Mouse (Mus musculus): ENCODE results near the gene Grin2a. TPM values are rescaled to one million over a fixed set of nuclear protein-coding genes. Genes with fewer than 3 reads are reported as not detected.

Gene Grin2a
- polyA plus RNA-seq, 1 experiment, result 4.2 TPM

- Histone ChIP-seq H3K36me3 (ENCODE audit: control insufficient read depth, insufficient read depth, low read length) (no peaks in the 10 kb centered on the region), H3K4me1 (ENCODE audit: control insufficient read depth, insufficient read depth, insufficient read length, low read length) (no peaks in the 10 kb centered on the region), H3K4me3 (ENCODE audit: low read depth, low read length) (no peak overlapping the region), H3K27me3 (ENCODE audit: control insufficient read depth, insufficient read depth, low read length) (no peaks in the 10 kb centered on the region), H3K27ac (ENCODE audit: insufficient read depth, low read depth, low read length) (no peak overlapping the region)
- no peak for TF ChIP-seq CTCF (IDR thresholded peaks at IDR 0.05; ENCODE audit: extremely low read depth, insufficient read length, insufficient replicate concordance, low read depth, low read length)
- TF ChIP-seq POLR2A (IDR thresholded peaks at IDR 0.05; ENCODE audit: low read depth, low read length), result no peak
- WGBS, result 81% methylated on average over 8 of the region's 8 CpGs
Observed at GRCm38 (mm10) chr16:9756849-9757248, 238.5 kb downstream of the Grin2a start.

GRCm38 (mm10) chr16:9754061-9754460 is 241.3 kb downstream of the Grin2a start:
- WGBS, result 80% methylated on average over 5 of the region's 5 CpGs
- no peaks in the 10 kb centered on the region for H3K4me1 ChIP-seq (ENCODE audit: control insufficient read depth, insufficient read depth, insufficient read length, low read length)
- H3K27me3 ChIP-seq (ENCODE audit: control insufficient read depth, insufficient read depth, low read length), result no peaks in the 10 kb centered on the region
- H3K27ac ChIP-seq (ENCODE audit: insufficient read depth, low read depth, low read length), result no peak overlapping the region
- TF ChIP-seq CTCF (IDR thresholded peaks at IDR 0.05; ENCODE audit: extremely low read depth, insufficient read length, insufficient replicate concordance, low read depth, low read length), result no peak
- no peak for TF ChIP-seq POLR2A (IDR thresholded peaks at IDR 0.05; ENCODE audit: low read depth, low read length)
- H3K4me3 ChIP-seq (ENCODE audit: low read depth, low read length), result no peak overlapping the region
- no peaks in the 10 kb centered on the region for H3K36me3 ChIP-seq (ENCODE audit: control insufficient read depth, insufficient read depth, low read length)

- H3K27ac ChIP-seq (ENCODE audit: insufficient read depth, low read depth, low read length), result no peak overlapping the region
- TF ChIP-seq POLR2A (IDR thresholded peaks at IDR 0.05; ENCODE audit: low read depth, low read length), result no peak
- TF ChIP-seq CTCF (IDR thresholded peaks at IDR 0.05; ENCODE audit: extremely low read depth, insufficient read length, insufficient replicate concordance, low read depth, low read length), result no peak
- H3K36me3 ChIP-seq (ENCODE audit: control insufficient read depth, insufficient read depth, low read length), result no peaks in the 10 kb centered on the region
- H3K4me1 ChIP-seq (ENCODE audit: control insufficient read depth, insufficient read depth, insufficient read length, low read length), result no peaks in the 10 kb centered on the region
- WGBS, result 84% methylated on average over 9 of the region's 9 CpGs
- no peaks in the 10 kb centered on the region for H3K27me3 ChIP-seq (ENCODE audit: control insufficient read depth, insufficient read depth, low read length)
- no peak overlapping the region for H3K4me3 ChIP-seq (ENCODE audit: low read depth, low read length)
Observed at GRCm38 (mm10) chr16:9753045-9753444, 242.3 kb downstream of the Grin2a start.

- H3K27me3 ChIP-seq (ENCODE audit: control insufficient read depth, insufficient read depth, low read length), result no peaks in the 10 kb centered on the region
- H3K36me3 ChIP-seq (ENCODE audit: control insufficient read depth, insufficient read depth, low read length), result no peaks in the 10 kb centered on the region
- no peak overlapping the region for H3K4me3 ChIP-seq (ENCODE audit: low read depth, low read length)
- H3K27ac ChIP-seq (ENCODE audit: insufficient read depth, low read depth, low read length), result no peak overlapping the region
- no peaks in the 10 kb centered on the region for H3K4me1 ChIP-seq (ENCODE audit: control insufficient read depth, insufficient read depth, insufficient read length, low read length)
- TF ChIP-seq POLR2A (IDR thresholded peaks at IDR 0.05; ENCODE audit: low read depth, low read length), result no peak
- TF ChIP-seq CTCF (IDR thresholded peaks at IDR 0.05; ENCODE audit: extremely low read depth, insufficient read length, insufficient replicate concordance, low read depth, low read length), result no peak
- 83% methylated on average over 8 of the region's 8 CpGs for WGBS
Observed at GRCm38 (mm10) chr16:9752600-9752999, 242.8 kb downstream of the Grin2a start.

GRCm38 (mm10) chr16:9751045-9751569 is 244.3 kb downstream of the Grin2a start:
- Histone ChIP-seq H3K4me1 (ENCODE audit: control insufficient read depth, insufficient read depth, insufficient read length, low read length) (no peaks in the 10 kb centered on the region), H3K27me3 (ENCODE audit: control insufficient read depth, insufficient read depth, low read length) (no peaks in the 10 kb centered on the region), H3K4me3 (ENCODE audit: low read depth, low read length) (no peak overlapping the region), H3K36me3 (ENCODE audit: control insufficient read depth, insufficient read depth, low read length) (no peaks in the 10 kb centered on the region), H3K27ac (ENCODE audit: insufficient read depth, low read depth, low read length) (no peak overlapping the region)
- 67% methylated on average over 11 of the region's 11 CpGs for WGBS
- no peak for TF ChIP-seq POLR2A (IDR thresholded peaks at IDR 0.05; ENCODE audit: low read depth, low read length)
- TF ChIP-seq CTCF (IDR thresholded peaks at IDR 0.05; ENCODE audit: extremely low read depth, insufficient read length, insufficient replicate concordance, low read depth, low read length), result no peak

GRCm38 (mm10) chr16:9749661-9750060 is 245.7 kb downstream of the Grin2a start:
- Histone ChIP-seq H3K27ac (ENCODE audit: insufficient read depth, low read depth, low read length) (no peak overlapping the region), H3K4me1 (ENCODE audit: control insufficient read depth, insufficient read depth, insufficient read length, low read length) (no peaks in the 10 kb centered on the region), H3K4me3 (ENCODE audit: low read depth, low read length) (no peak overlapping the region), H3K27me3 (ENCODE audit: control insufficient read depth, insufficient read depth, low read length) (no peaks in the 10 kb centered on the region), H3K36me3 (ENCODE audit: control insufficient read depth, insufficient read depth, low read length) (no peaks in the 10 kb centered on the region)
- WGBS, result 84% methylated on average over 3 of the region's 3 CpGs
- TF ChIP-seq CTCF (IDR thresholded peaks at IDR 0.05; ENCODE audit: extremely low read depth, insufficient read length, insufficient replicate concordance, low read depth, low read length) (no peak), POLR2A (IDR thresholded peaks at IDR 0.05; ENCODE audit: low read depth, low read length) (no peak)

GRCm38 (mm10) chr16:9742443-9742842 is 252.9 kb downstream of the Grin2a start:
- no peak overlapping the region for H3K4me3 ChIP-seq (ENCODE audit: low read depth, low read length)
- no peaks in the 10 kb centered on the region for H3K36me3 ChIP-seq (ENCODE audit: control insufficient read depth, insufficient read depth, low read length)
- TF ChIP-seq POLR2A (IDR thresholded peaks at IDR 0.05; ENCODE audit: low read depth, low read length), result no peak
- H3K27ac ChIP-seq (ENCODE audit: insufficient read depth, low read depth, low read length), result no peak overlapping the region
- no peaks in the 10 kb centered on the region for H3K27me3 ChIP-seq (ENCODE audit: control insufficient read depth, insufficient read depth, low read length)
- WGBS, result 92% methylated on average over 6 of the region's 6 CpGs
- H3K4me1 ChIP-seq (ENCODE audit: control insufficient read depth, insufficient read depth, insufficient read length, low read length), result no peaks in the 10 kb centered on the region

- no peak overlapping the region for H3K4me3 ChIP-seq (ENCODE audit: low read depth, low read length)
- H3K36me3 ChIP-seq (ENCODE audit: control insufficient read depth, insufficient read depth, low read length), result no peaks in the 10 kb centered on the region
- WGBS, result 87% methylated on average over 6 of the region's 6 CpGs
- H3K27ac ChIP-seq (ENCODE audit: insufficient read depth, low read depth, low read length), result no peak overlapping the region
- H3K27me3 ChIP-seq (ENCODE audit: control insufficient read depth, insufficient read depth, low read length), result no peaks in the 10 kb centered on the region
- TF ChIP-seq CTCF (IDR thresholded peaks at IDR 0.05; ENCODE audit: extremely low read depth, insufficient read length, insufficient replicate concordance, low read depth, low read length) (no peak), POLR2A (IDR thresholded peaks at IDR 0.05; ENCODE audit: low read depth, low read length) (no peak)
- no peaks in the 10 kb centered on the region for H3K4me1 ChIP-seq (ENCODE audit: control insufficient read depth, insufficient read depth, insufficient read length, low read length)
Observed at GRCm38 (mm10) chr16:9738679-9739078, 256.7 kb downstream of the Grin2a start.

Data from small intestine, adult 2 months (tissue).